Mouse (Mus musculus): ENCODE data around the gene Lysmd3.

- no peak for TF ChIP-seq CTCF (conservative IDR thresholded peaks at IDR 0.05; ENCODE audit: insufficient read depth, insufficient read length, low read depth, low read length)
- no peak for TF ChIP-seq POLR2A (IDR thresholded peaks at IDR 0.05; ENCODE audit: low read depth, low read length)
Measured at GRCm38 (mm10) chr13:81713896-81714295, 56.4 kb downstream of the Lysmd3 start.

All from kidney, adult 2 months (tissue).